Mouse (Mus musculus) forebrain, postnatal 0 days (tissue): ENCODE results near the gene Rnf26. TPM values are rescaled to one million over a fixed set of nuclear protein-coding genes. Genes with fewer than 3 reads are reported as not detected.

Source experiments
- ATAC-seq: fragments of 200-750 bp; cut with Nextera tagmentation; 2 replicates; pipeline ENCODE4 v1.8.0; 2017; ENCODE audit warnings: mild to moderate bottlenecking, moderate library complexity
- DNase-seq: peaks from one replicate; pipeline ENCODE4 v3.0.0-alpha.2; 2015
- H3K27ac ChIP-seq: fragments of 300-500 bp; sonication (generic); 2 replicates; pipeline ENCODE4 v1.5.1; 2014; ENCODE audit warnings: low read depth, mild to moderate bottlenecking, antibody characterized with exemption, low read length, moderate library complexity, mixed read lengths
- H3K27me3 ChIP-seq: fragments of 300-500 bp; sonication (generic); 2 replicates; pipeline ENCODE4 v1.6.1; 2014; ENCODE audit warnings: mild to moderate bottlenecking, low read length, mixed read lengths; ENCODE audit not compliant: insufficient read depth
- H3K36me3 ChIP-seq: fragments of 300-500 bp; sonication (generic); 2 replicates; pipeline ENCODE4 v1.6.1; 2014; ENCODE audit warnings: mild to moderate bottlenecking, moderate library complexity; ENCODE audit not compliant: insufficient read depth
- H3K4me1 ChIP-seq: fragments of 300-500 bp; sonication (generic); 2 replicates; pipeline ENCODE4 v1.6.1; 2014; ENCODE audit warnings: antibody characterized with exemption; ENCODE audit not compliant: insufficient read depth
- H3K4me2 ChIP-seq: fragments of 300-500 bp; sonication (generic); 2 replicates; pipeline ENCODE4 v1.6.1; 2014; ENCODE audit warnings: low read depth, mild to moderate bottlenecking, moderate library complexity
- H3K4me3 ChIP-seq: fragments of 300-500 bp; sonication (generic); 2 replicates; pipeline ENCODE4 v1.5.1; 2014; ENCODE audit warnings: low read depth, low read length, mixed read lengths
- H3K9ac ChIP-seq: fragments of 300-500 bp; sonication (generic); 2 replicates; pipeline ENCODE4 v1.6.1; 2014; ENCODE audit warnings: mild to moderate bottlenecking
- H3K9me3 ChIP-seq: fragments of 300-500 bp; sonication (generic); 2 replicates; pipeline ENCODE4 v1.6.1; 2016; ENCODE audit warnings: low read length
- CTCF ChIP-seq: sonication (generic); IDR thresholded peaks from 2 replicates; pipeline ENCODE4 v1.5.1; 2016; ENCODE audit warnings: antibody characterized with exemption, control low read depth, low read depth
- WGBS: fragments of 180-500 bp; shearing (Covaris S2); extraction: QIAGEN DNeasy Blood & Tissue Kit; methylation state at CpG from one replicate; pipeline ENCODE4 v1.1.7; 2014; 5-methylcytosine and 5-hydroxymethylcytosine counted together
- polyA plus RNA-seq: library from polyadenylated mRNA; unstranded; fragments of >200 nt; fragmentation: Nextera tagmentation; extraction: Ambion mirVana; gene quantifications from 2 replicates; pipeline ENCODE4 v1.2.1, GENCODE M21; 2015
- total RNA-seq: library from RNA; depleted of rRNA; stranded (reverse); fragments of >200 nt; gene quantifications from 2 replicates; pipeline ENCODE4 v1.2.3, GENCODE M21; 2014; rRNA removed

Gene Rnf26
- total and polyA plus RNA-seq, 2 experiments from 2014 or later, result 16.0 to 38.8 TPM

DNA sequence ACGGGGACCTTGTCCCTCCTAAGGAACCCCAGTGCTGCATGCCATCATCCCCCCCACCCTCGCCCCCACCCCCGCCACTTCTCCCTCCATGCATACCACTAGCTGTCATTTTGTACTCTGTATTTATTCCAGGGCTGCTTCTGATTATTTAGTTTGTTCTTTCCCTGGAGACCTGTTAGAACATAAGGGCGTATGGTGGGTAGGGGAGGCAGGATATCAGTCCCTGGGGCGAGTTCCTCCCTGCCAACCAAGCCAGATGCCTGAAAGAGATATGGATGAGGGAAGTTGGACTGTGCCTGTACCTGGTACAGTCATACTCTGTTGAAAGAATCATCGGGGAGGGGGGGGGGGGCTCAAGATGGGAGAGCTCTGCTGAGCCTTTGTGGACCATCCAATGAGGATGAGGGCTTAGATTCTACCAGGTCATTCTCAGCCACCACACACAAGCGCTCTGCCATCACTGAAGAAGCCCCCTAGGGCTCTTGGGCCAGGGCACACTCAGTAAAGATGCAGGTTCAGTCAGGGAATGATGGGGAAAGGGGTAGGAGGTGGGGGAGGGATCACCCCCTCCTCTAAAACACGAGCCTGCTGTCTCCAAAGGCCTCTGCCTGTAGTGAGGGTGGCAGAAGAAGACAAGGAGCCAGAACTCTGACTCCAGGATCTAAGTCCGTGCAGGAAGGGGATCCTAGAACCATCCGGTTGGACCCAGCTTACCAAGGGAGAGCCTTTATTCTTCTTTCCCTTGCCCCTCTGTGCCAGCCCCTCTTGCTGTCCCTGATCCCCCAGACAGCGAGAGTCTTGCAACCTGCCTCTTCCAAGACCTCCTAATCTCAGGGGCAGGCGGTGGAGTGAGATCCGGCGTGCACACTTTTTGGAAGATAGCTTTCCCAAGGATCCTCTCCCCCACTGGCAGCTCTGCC lies 65.5 kb downstream of the Rnf26 start:
- H3K4me3 ChIP-seq, result no peak overlapping the region
- ATAC-seq, result no peak
- H3K4me2 ChIP-seq, result no peak overlapping the region
- DNase-seq, result no peak
- no peak overlapping the region for H3K27ac ChIP-seq
- 0 out of 2 replicates have a peak, but pooled peaks cover 3% of the 10 kb centered on the region for H3K27me3 ChIP-seq
- TF ChIP-seq CTCF, result no peak
- H3K9me3 ChIP-seq, result no peaks in the 10 kb centered on the region
- WGBS, result 76% methylated on average over 14 of the region's 14 CpGs
- H3K9ac ChIP-seq, result no peak overlapping the region
- no peaks in the 10 kb centered on the region for H3K4me1 ChIP-seq
- H3K36me3 ChIP-seq, result no peaks in the 10 kb centered on the region

DNA sequence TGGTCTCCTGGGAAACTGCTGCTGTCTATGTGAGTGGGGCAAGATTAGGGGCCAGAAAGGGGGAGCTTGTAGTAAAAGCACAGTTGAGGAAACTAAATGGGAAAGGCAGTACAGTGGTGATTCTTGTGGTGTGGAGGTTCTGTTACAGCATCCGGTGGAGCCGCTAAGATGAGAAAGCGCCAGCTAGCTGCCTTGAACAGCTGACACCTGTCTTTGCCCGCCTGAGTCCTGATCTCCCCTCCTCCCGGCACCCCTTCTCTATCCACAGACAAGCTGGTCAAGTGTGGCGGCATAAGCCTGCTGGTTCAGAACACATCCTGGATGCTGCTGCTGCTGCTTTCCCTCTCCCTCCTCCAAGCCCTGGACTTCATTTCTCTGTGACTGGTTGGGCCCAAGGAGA lies 66.2 kb downstream of the Rnf26 start:
- Histone ChIP-seq H3K9me3 (no peaks in the 10 kb centered on the region), H3K27me3 (0 out of 2 replicates have a peak, but pooled peaks cover 3% of the 10 kb centered on the region), H3K4me2 (no peak overlapping the region), H3K4me1 (no peaks in the 10 kb centered on the region), H3K9ac (no peak overlapping the region), H3K4me3 (no peak overlapping the region), H3K36me3 (no peaks in the 10 kb centered on the region), H3K27ac (no peak overlapping the region)
- DNase-seq, result no peak
- no peak for TF ChIP-seq CTCF
- 60% methylated on average over 6 of the region's 6 CpGs for WGBS
- no peak for ATAC-seq

GRCm38 (mm10) chr9:44046426-44046825 lies 66.9 kb downstream of the Rnf26 start:
- 0 out of 2 replicates have a peak, but pooled peaks cover 3% of the 10 kb centered on the region for H3K27me3 ChIP-seq
- no peak for DNase-seq
- no peak overlapping the region for H3K27ac ChIP-seq
- H3K4me3 ChIP-seq, result no peak overlapping the region
- no peaks in the 10 kb centered on the region for H3K4me1 ChIP-seq
- ATAC-seq, result no peak
- no peaks in the 10 kb centered on the region for H3K9me3 ChIP-seq
- no peak for TF ChIP-seq CTCF
- H3K9ac ChIP-seq, result no peak overlapping the region
- WGBS, result 90% methylated on average over 12 of the region's 12 CpGs
- H3K36me3 ChIP-seq, result no peaks in the 10 kb centered on the region
- no peak overlapping the region for H3K4me2 ChIP-seq

GRCm38 (mm10) chr9:44045884-44046272 lies 67.4 kb downstream of the Rnf26 start:
- Histone ChIP-seq H3K27me3 (0 out of 2 replicates have a peak, but pooled peaks cover 3% of the 10 kb centered on the region), H3K9me3 (no peaks in the 10 kb centered on the region), H3K4me3 (no peak overlapping the region), H3K4me2 (no peak overlapping the region), H3K27ac (no peak overlapping the region), H3K9ac (no peak overlapping the region), H3K36me3 (no peaks in the 10 kb centered on the region), H3K4me1 (no peaks in the 10 kb centered on the region)
- ATAC-seq, result no peak
- 89% methylated on average over 5 of the region's 5 CpGs for WGBS
- TF ChIP-seq CTCF, result no peak
- DNase-seq, result no peak

Other genes starting within 250 kb of the Rnf26 start
- gene Thy1, start 70.1 kb downstream of the Rnf26 start, total RNA-seq, result 31.6 and 37.6 TPM in 2 replicates
- 18.4 and 23.2 TPM in 2 replicates for gene Thy1, start 70.1 kb downstream of the Rnf26 start, polyA plus RNA-seq
- gene Usp2, start 46.5 kb downstream of the Rnf26 start, total RNA-seq, result 10.5 and 16.6 TPM in 2 replicates
- gene Usp2, start 46.5 kb downstream of the Rnf26 start, polyA plus RNA-seq, result 14.9 and 20.2 TPM in 2 replicates
- gene Mfrp, start 11.8 kb downstream of the Rnf26 start, total RNA-seq, result 0.67 and 1.2 TPM in 2 replicates
- 0.08 and 0.13 TPM in 2 replicates for gene Mfrp, start 11.8 kb downstream of the Rnf26 start, polyA plus RNA-seq
- 17.3 and 18.4 TPM in 2 replicates for gene C1qtnf5, start 6.3 kb downstream of the Rnf26 start, total RNA-seq
- gene C1qtnf5, start 6.3 kb downstream of the Rnf26 start, polyA plus RNA-seq, result 8.7 and 9.3 TPM in 2 replicates
- 0.81 TPM in 1 of 2 replicates, not detected in the other for gene Gm49380, start within 50 bp of the Rnf26 start, total RNA-seq
- gene Gm49380, start within 50 bp of the Rnf26 start, polyA plus RNA-seq, result 0.11 TPM in 1 of 2 replicates, not detected in the other
- 12.2 and 21.1 TPM in 2 replicates for gene Mcam, start 21.0 kb upstream of the Rnf26 start, total RNA-seq
- 5.0 and 6.0 TPM in 2 replicates for gene Mcam, start 21.0 kb upstream of the Rnf26 start, polyA plus RNA-seq
- 16.0 and 24.4 TPM in 2 replicates for gene Cbl, start 120.5 kb upstream of the Rnf26 start, total RNA-seq
- gene Cbl, start 120.5 kb upstream of the Rnf26 start, polyA plus RNA-seq, result 6.8 and 14.4 TPM in 2 replicates
- 3.5 and 7.8 TPM in 2 replicates for gene Ccdc153, start 127.2 kb upstream of the Rnf26 start, total RNA-seq
- gene Ccdc153, start 127.2 kb upstream of the Rnf26 start, polyA plus RNA-seq, result 5.0 and 7.0 TPM in 2 replicates
- 0.33 and 1.0 TPM in 2 replicates for gene Pdzd3, start 138.0 kb upstream of the Rnf26 start, total RNA-seq
- 0.43 and 1.0 TPM in 2 replicates for gene Pdzd3, start 138.0 kb upstream of the Rnf26 start, polyA plus RNA-seq
- 5.8 and 5.9 TPM in 2 replicates for gene Nlrx1, start 155.1 kb upstream of the Rnf26 start, total RNA-seq
- 5.7 and 7.1 TPM in 2 replicates for gene Nlrx1, start 155.1 kb upstream of the Rnf26 start, polyA plus RNA-seq
- 30.6 and 45.2 TPM in 2 replicates for gene Abcg4, start 175.1 kb upstream of the Rnf26 start, total RNA-seq
- 15.2 and 20.4 TPM in 2 replicates for gene Abcg4, start 175.1 kb upstream of the Rnf26 start, polyA plus RNA-seq
- gene Hinfp, start 192.2 kb upstream of the Rnf26 start, total RNA-seq, result 24.4 and 29.5 TPM in 2 replicates
- gene Hinfp, start 192.2 kb upstream of the Rnf26 start, polyA plus RNA-seq, result 10.7 and 14.2 TPM in 2 replicates
- gene C2cd2l, start 206.8 kb upstream of the Rnf26 start, total RNA-seq, result 42.9 and 54.2 TPM in 2 replicates
- 26.2 and 33.2 TPM in 2 replicates for gene C2cd2l, start 206.8 kb upstream of the Rnf26 start, polyA plus RNA-seq
- gene Dpagt1, start 212.5 kb upstream of the Rnf26 start, total RNA-seq, result 17.7 and 18.3 TPM in 2 replicates
- gene Dpagt1, start 212.5 kb upstream of the Rnf26 start, polyA plus RNA-seq, result 30.1 and 30.6 TPM in 2 replicates
- gene H2afx, start 221.2 kb upstream of the Rnf26 start, total RNA-seq, result 97.8 and 109 TPM in 2 replicates
- 143 and 149 TPM in 2 replicates for gene H2afx, start 221.2 kb upstream of the Rnf26 start, polyA plus RNA-seq
- gene Hmbs, start 230.7 kb upstream of the Rnf26 start, total RNA-seq, result 38.1 and 38.6 TPM in 2 replicates
- 53.3 and 55.0 TPM in 2 replicates for gene Hmbs, start 230.7 kb upstream of the Rnf26 start, polyA plus RNA-seq
- 37.6 and 39.1 TPM in 2 replicates for gene Vps11, start 248.2 kb upstream of the Rnf26 start, total RNA-seq
- gene Vps11, start 248.2 kb upstream of the Rnf26 start, polyA plus RNA-seq, result 36.2 and 39.9 TPM in 2 replicates